Mouse (Mus musculus): ENCODE results near the gene 2700097O09Rik.
"Not testable (repeated sequence)": the region's sequence is repeated elsewhere in the genome, so short reads cannot be mapped to it uniquely, and the experiment has no call there.

Gene 2700097O09Rik

DNA sequence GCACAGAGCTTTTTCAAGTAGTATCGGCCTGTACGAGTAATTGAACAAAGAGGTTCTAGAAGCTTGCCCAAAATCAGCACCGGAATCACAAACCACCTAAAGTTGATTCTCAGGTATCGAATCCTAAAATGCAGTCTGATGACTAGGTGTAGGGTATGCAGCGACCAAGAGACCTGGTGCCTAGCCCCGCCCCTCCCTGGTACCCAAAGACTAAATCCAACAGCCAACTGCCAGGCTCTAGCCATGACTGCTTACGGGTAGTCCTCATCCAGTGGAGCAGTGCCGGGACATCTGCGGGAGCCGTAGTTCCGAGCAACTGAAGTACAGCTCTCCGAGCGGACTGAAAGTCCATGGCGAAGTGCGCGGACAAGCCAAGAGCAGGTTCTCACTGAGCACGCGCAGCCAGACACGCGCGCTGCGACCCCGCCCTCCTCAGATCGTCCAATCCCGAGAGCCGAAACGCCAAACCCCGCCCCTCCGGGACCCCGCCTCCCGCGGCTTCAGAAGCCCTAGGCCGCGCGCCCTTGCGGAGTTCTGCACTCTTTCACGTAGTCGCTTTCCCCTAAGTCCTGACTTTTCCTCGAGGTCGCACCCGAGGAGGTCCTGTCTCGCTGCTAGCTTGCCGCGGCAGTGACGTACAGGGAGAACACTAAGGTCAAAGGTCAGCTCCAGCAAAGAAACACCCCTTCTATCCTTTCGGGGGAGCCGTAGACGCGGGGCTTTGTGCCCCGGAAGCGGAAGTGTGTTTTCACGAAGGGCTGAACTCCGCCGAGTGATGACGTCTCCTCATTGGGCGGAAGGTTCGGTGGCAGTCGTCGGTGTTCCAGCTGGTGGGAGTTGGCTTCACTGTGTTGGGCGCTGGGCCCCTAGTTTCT is at the start of gene 2700097O09Rik, which contains the start of gene Srp54a:
Gene 2700097O09Rik, minus strand, starts transcription at position 385 of the 875 bp plus-strand sequence.
Gene Srp54a, plus strand, starts transcription at position 537 of the 875 bp plus-strand sequence.
- peak; percentile 63 for DNase-seq (ENCODE audit: extremely low spot score, low read depth, low spot score)

DNA sequence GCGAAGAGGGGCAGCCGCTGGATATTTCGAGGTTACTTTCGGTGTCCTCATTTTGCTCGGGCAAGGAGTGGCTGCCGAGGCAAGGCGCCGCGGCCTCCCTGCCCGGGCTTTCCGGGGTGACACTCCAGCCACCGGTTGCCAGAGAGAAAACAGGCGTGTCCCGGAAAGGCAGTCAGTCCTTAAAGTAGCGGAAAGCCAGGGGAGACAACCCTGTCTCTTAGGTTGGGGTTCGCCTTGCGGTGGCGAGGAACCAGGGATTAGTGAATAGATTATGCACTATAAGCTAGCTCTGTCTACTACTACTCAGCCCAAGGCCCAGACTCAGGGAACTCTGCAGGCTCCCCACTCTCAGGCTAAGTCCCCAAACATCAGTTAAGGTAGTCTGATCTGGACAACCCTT is 44.8 kb upstream of the 2700097O09Rik start:
- not testable (repeated sequence) for DNase-seq (ENCODE audit: extremely low spot score, low read depth, low spot score)

- DNase-seq (ENCODE audit: extremely low spot score, low read depth, low spot score): not testable (repeated sequence)
These were observed 44.3 kb upstream of the 2700097O09Rik start, which contains the start of gene Fam177a for GRCm38 (mm10) chr12:55124242-55124641. Gene Fam177a, plus strand, starts transcription at chr12:55124469.

DNA sequence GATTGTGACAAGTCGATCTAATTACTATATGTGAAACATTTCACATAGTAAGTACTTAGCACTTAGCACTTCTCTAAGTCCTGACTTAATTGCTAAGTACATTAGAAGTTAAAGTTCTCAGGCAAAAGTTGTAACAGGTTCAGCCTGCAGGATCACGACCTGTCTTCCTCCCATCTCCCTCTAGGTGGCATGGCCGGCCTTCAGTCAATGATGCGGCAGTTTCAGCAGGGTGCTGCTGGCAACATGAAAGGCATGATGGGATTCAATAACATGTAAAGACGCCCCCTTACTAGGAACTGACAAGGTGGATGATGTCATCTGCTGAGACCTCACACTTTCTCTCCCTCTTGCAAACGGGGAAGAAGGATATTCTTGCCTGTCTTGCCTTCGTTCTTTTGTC is 32.7 kb upstream of the 2700097O09Rik start:
- DNase-seq (ENCODE audit: extremely low spot score, low read depth, low spot score): not testable (repeated sequence)

GRCm38 (mm10) chr12:55092127-55092526 is 12.2 kb upstream of the 2700097O09Rik start:
- DNase-seq (ENCODE audit: extremely low spot score, low read depth, low spot score): not testable (repeated sequence)

DNA sequence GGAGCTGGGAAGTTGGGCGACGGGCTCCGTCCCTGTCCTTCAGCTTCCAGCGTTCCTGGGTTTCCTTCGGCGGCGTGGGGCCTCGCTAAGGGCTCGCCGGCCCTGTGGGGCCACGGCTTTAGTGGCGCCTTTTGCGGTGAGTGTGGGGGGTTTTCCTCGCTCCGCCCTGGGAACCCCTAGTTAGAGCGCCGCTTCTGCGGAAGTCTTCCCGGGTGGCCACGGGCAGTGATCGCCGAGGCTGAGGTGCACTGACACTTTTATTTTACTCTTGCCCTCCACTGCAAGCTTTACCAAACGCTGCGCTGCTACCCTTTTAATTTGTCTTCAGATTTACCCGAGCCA is 662 bp upstream of the 2700097O09Rik start:
- DNase-seq (ENCODE audit: extremely low spot score, low read depth, low spot score): not testable (repeated sequence)

DNA sequence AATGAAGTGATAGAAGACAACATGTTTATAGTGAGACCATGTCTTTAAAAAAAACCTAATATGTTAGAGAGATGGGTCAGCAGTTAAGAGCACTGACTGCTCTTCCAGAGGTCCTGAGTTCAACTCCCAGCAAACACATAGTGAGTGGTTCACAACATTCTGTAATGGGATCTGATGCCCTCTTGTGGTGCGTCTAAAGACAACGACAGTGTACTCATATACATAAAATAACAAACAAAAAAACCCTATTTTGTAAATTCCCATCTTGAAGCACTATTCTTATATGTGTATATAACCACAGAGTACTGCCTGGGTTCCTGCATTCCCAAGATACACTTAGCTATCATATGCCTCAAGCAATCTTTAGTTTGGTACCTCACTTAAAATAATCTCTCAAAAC is 1.2 kb downstream of the 2700097O09Rik start:
- not testable (repeated sequence) for DNase-seq (ENCODE audit: extremely low spot score, low read depth, low spot score)

DNA sequence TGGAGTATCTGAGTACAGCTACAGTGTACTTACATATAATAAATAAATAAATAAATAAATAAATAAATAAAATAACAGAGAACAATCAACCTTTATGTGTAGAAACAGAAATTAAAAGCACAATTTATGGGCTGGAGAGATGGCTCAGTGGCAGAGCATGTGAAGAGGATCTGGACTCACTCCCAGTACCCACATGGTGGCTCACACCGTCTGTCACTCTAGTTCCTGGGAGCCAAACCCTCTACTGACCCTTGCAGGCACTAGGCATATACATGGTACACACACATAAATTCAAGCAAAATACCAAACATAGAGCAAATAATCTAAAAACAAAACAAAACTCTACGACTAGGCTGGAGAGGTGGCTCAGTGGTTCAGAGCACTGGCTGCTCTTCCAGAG is 4.6 kb downstream of the 2700097O09Rik start:
- DNase-seq (ENCODE audit: extremely low spot score, low read depth, low spot score): no peak

DNA sequence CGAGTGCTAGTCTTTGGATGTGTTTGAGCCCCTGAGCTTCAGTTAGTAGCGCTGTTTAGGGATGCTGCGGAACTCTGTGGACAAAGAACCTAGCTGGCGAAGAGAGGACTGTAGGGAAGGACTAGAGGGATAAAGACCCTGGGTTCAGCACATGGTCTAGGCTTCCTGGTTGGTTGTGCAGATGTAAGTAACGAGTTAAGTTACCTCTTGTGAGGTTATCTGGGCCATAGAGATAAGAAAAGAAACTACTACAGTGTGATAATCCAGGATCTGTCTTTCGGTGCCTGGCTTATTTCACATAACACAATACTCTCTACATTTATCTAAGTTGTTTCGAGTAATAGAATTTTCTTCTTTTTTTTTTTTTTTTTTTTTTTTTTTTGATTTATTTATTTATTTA is 6.2 kb downstream of the 2700097O09Rik start:
- DNase-seq (ENCODE audit: extremely low spot score, low read depth, low spot score): no peak

- no peak for DNase-seq (ENCODE audit: extremely low spot score, low read depth, low spot score)
These were observed 7.4 kb downstream of the 2700097O09Rik start for GRCm38 (mm10) chr12:55072495-55072894.

- DNase-seq (ENCODE audit: extremely low spot score, low read depth, low spot score): no peak
These were observed 17.8 kb downstream of the 2700097O09Rik start for GRCm38 (mm10) chr12:55062141-55062540.

DNA sequence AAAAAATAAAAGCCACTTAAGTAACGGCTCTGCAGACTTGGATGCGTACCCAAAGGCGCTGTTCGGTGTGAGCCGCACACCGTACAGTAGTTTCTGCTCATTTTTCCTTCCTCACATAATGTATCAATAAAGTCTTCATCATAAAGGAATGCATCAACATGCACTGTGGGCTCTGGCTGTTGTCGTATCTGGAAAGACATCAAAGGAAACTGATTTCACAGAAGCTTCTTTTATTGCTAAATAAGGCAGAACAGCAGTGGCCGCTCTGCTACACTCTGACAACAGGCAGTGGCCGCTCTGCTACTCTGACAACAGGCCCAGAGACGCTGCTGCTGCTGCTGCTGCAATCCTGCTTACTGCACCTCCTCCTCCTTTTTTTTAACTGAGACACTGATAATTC is 18.9 kb downstream of the 2700097O09Rik start:
- no peak for DNase-seq (ENCODE audit: extremely low spot score, low read depth, low spot score)

DNA sequence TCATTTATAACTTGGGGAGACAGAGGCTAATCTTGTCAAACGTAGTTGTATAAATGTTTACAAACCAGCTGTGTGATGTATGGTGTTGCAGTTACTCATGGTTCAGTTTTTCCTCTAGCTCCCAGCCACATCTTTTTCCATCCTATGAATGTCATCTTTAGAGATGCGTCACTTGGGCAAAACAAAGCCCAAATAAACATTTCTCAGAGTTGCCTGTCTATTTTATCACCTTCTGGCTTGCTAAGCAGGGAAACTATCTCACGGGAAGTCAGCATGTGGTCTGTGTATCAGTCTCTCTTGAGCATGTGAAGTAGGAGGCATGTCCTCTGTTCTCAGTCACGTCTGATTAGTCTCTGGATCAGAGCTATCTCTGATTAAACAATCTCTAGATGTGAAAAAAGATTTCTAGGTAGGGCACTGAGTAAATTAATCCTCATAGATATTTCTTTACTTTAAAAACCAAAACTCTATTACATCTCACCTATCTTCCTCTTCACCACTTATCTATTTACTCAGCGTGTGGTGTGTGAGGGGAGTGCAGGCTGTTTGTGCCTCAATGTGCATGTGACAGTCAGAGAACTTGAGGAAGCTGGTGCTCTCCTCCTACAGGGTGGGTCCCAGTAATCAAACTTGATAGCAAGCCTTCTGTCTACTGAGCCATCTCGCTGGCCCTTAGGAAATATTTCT is 19.6 kb downstream of the 2700097O09Rik start:
- no peak for DNase-seq (ENCODE audit: extremely low spot score, low read depth, low spot score)

- no peak for DNase-seq (ENCODE audit: extremely low spot score, low read depth, low spot score)
These were observed 20.1 kb downstream of the 2700097O09Rik start for GRCm38 (mm10) chr12:55059812-55060211.

GRCm38 (mm10) chr12:55058865-55059615 is 20.9 kb downstream of the 2700097O09Rik start:
- DNase-seq (ENCODE audit: extremely low spot score, low read depth, low spot score): no peak

GRCm38 (mm10) chr12:55056703-55057102 is 23.2 kb downstream of the 2700097O09Rik start:
- no peak for DNase-seq (ENCODE audit: extremely low spot score, low read depth, low spot score)

DNA sequence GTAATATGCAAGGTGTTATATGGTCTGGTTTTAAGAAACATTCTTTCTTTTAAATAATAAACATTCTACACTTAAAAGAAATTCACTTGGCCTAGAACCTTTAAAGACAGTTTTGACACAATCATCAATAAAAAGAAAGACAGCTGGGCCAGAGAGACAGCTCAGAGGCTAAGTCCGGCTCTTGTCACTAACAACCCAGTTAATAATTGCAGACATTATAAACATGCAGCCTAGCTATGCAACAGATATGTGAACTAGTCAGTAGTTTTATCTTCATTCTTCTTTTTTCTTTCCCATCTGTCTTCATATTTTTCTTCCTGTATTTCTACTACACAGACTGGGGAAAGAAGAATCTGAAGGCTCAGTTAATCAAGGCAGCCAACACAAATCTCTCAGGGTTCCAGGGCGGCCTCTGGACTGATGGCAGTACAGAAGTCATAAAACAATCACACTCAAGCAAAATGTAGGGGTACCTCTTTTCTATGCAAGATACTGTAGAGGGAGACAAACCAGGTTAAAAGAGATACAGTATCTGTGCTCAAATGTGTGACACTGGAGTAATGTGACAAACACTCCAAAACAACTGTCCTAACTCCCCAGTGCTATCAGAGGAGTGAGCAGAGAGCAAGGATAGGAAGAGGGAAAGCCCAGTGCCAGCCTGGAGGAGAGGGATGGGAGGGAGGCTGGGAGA is 25.2 kb downstream of the 2700097O09Rik start:
- DNase-seq (ENCODE audit: extremely low spot score, low read depth, low spot score): no peak

DNA sequence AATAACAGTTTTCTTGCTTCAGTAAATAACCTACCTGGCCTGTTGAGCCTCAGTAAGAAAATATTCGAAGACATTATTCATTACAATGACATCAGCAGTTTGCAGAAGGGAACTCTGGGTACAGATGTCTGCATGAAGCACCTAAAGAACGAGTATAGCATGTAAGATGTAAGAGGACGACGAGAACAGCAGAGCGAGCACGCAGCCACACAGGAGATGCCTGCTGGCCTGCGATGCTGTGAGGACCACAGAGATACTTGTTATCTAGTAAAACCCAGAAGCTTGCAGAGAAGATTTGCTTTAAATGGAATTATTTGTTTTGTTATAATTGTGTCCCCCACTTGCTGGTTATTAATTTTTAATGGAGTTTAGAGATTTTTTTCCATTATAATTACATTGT is 26.6 kb downstream of the 2700097O09Rik start:
- no peak for DNase-seq (ENCODE audit: extremely low spot score, low read depth, low spot score)

- no peak for DNase-seq (ENCODE audit: extremely low spot score, low read depth, low spot score)
These were observed 28.4 kb downstream of the 2700097O09Rik start for GRCm38 (mm10) chr12:55051210-55052173.
